Mouse (Mus musculus): ENCODE data around the gene Arpc1b. TPM values are rescaled to one million over a fixed set of nuclear protein-coding genes. Genes with fewer than 3 reads are reported as not detected.

Gene Arpc1b
- total RNA-seq, 2 experiments from 2014 or later: 29.4 to 42.8 TPM

DNA sequence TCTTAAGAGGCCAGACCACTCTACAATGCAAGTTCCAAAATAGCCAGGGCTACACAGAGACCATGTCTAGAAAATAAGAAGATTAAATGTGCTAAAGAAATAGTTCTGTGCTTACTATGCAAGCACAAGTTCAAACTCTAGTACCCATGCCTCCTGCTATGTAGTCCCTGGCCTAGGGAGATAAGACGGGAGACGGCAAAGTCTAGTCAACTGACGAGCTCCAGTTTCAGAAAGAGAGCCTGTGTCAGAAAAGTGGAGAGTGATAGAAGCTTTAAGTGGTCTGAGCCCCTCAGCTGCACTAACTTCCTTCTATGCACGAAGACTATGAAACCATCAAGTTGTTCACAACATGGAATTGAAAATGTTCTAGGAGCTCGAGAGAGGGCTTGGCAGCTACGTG lies 35.3 kb downstream of the Arpc1b start:
- ATAC-seq (replicated peaks; ENCODE audit: low FRiP score, poor library complexity, severe bottlenecking): no peak

GRCm38 (mm10) chr5:145152690-145153089 lies 38.7 kb downstream of the Arpc1b start:
- ATAC-seq (replicated peaks; ENCODE audit: low FRiP score, poor library complexity, severe bottlenecking): peak; percentile 52

GRCm38 (mm10) chr5:145161361-145161760 lies 47.3 kb downstream of the Arpc1b start:
- ATAC-seq (replicated peaks; ENCODE audit: low FRiP score, poor library complexity, severe bottlenecking): no peak

GRCm38 (mm10) chr5:145164710-145165109 lies 50.7 kb downstream of the Arpc1b start:
- ATAC-seq (replicated peaks; ENCODE audit: low FRiP score, poor library complexity, severe bottlenecking): no peak

DNA sequence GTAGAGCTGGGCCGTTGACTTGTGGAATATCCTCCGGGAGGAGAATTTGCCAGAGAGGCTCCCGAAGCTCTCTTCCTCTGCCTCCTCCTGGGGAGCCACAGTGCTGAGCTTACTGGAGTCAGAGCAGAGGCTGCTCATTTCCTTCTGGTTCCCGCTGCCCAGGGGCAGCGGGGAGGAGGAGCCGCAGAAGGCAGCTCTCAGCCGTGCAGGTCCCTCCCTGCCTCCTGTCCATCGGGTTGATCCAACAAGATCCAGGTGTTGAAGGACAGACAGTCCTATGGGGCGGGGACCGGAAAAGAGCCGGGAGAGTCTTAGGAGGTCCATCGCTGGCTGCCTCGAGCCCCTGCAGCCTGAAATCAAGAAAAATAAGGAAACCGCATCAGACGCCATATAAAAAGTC lies 51.2 kb downstream of the Arpc1b start:
- ATAC-seq (replicated peaks; ENCODE audit: low FRiP score, poor library complexity, severe bottlenecking): no peak

GRCm38 (mm10) chr5:145166536-145167305 lies 52.7 kb downstream of the Arpc1b start, which contains the start of the genes Ptcd1 and Cpsf4:
Gene Ptcd1 (minus strand): TSS chr5:145167108.
Gene Cpsf4 (plus strand): TSS chr5:145167213.
- peak; percentile 90 for ATAC-seq (replicated peaks; ENCODE audit: low FRiP score, poor library complexity, severe bottlenecking)

GRCm38 (mm10) chr5:145167306-145167661 lies 53.3 kb downstream of the Arpc1b start:
- ATAC-seq (replicated peaks; ENCODE audit: low FRiP score, poor library complexity, severe bottlenecking): peak; percentile 22

DNA sequence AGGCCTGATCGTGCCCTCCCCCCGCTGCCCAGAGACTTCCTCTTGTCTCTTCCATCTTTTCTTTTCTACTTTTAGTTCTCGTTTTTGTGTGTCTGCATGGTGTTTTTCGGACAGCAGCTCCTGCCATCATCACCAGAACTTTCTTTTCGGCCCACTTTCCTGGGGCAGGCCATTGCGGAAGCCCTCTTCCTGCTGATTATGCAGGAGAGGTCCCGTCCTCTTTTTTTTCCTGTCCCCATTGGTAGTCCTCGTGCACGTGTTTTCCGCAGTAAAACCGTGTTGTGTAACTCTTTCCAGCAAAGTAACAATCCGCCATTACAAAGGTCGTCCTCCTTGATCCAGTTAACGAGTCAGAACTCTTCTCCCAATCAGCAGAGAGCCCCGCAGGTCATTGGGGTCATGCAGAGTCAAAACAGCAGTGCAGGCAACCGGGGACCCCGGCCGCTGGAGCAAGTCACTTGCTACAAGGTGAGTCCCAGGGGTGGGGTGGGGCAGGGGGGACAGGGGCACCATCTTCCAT lies 64.5 kb downstream of the Arpc1b start:
- no peak for ATAC-seq (replicated peaks; ENCODE audit: low FRiP score, poor library complexity, severe bottlenecking)

Other genes with a start within 250 kb of the Arpc1b start
- not detected in 2 replicates for gene Smurf1, start 148.4 kb upstream of the Arpc1b start, total RNA-seq (2015; ENCODE audit: low replicate concordance)
- gene Smurf1, start 148.4 kb upstream of the Arpc1b start, total RNA-seq (2017; ENCODE audit: low replicate concordance): 1.9 and 2.1 TPM in 2 replicates
- gene Gm4871, start 81.5 kb upstream of the Arpc1b start, total RNA-seq (2015; ENCODE audit: low replicate concordance): not detected in 2 replicates
- gene Gm4871, start 81.5 kb upstream of the Arpc1b start, total RNA-seq (2017; ENCODE audit: low replicate concordance): not detected in 2 replicates
- not detected in 2 replicates for gene 1700018F24Rik, start 71.2 kb upstream of the Arpc1b start, total RNA-seq (2015; ENCODE audit: low replicate concordance)
- gene 1700018F24Rik, start 71.2 kb upstream of the Arpc1b start, total RNA-seq (2017; ENCODE audit: low replicate concordance): not detected in 2 replicates
- 54.9 and 76.0 TPM in 2 replicates for gene Arpc1a, start 30.4 kb upstream of the Arpc1b start, total RNA-seq (2015; ENCODE audit: low replicate concordance)
- 17.3 and 34.7 TPM in 2 replicates for gene Arpc1a, start 30.4 kb upstream of the Arpc1b start, total RNA-seq (2017; ENCODE audit: low replicate concordance)
- gene Kpna7, start 30.2 kb upstream of the Arpc1b start, total RNA-seq (2015; ENCODE audit: low replicate concordance): not detected in 2 replicates
- not detected in 2 replicates for gene Kpna7, start 30.2 kb upstream of the Arpc1b start, total RNA-seq (2017; ENCODE audit: low replicate concordance)
- 33.5 and 34.4 TPM in 2 replicates for gene Pdap1, start 26.0 kb downstream of the Arpc1b start, total RNA-seq (2015; ENCODE audit: low replicate concordance)
- gene Pdap1, start 26.0 kb downstream of the Arpc1b start, total RNA-seq (2017; ENCODE audit: low replicate concordance): 85.3 and 103 TPM in 2 replicates
- 91.0 and 168 TPM in 2 replicates for gene Bud31, start 26.1 kb downstream of the Arpc1b start, total RNA-seq (2015; ENCODE audit: low replicate concordance)
- gene Bud31, start 26.1 kb downstream of the Arpc1b start, total RNA-seq (2017; ENCODE audit: low replicate concordance): 128 and 139 TPM in 2 replicates
- 4.2 and 13.7 TPM in 2 replicates for gene Ptcd1, start 52.9 kb downstream of the Arpc1b start, total RNA-seq (2015; ENCODE audit: low replicate concordance)
- 8.1 and 8.5 TPM in 2 replicates for gene Ptcd1, start 52.9 kb downstream of the Arpc1b start, total RNA-seq (2017; ENCODE audit: low replicate concordance)
- gene Cpsf4, start 53.0 kb downstream of the Arpc1b start, total RNA-seq (2015; ENCODE audit: low replicate concordance): 29.8 and 37.8 TPM in 2 replicates
- 33.1 and 36.8 TPM in 2 replicates for gene Cpsf4, start 53.0 kb downstream of the Arpc1b start, total RNA-seq (2017; ENCODE audit: low replicate concordance)
- gene Atp5j2, start 77.8 kb downstream of the Arpc1b start, total RNA-seq (2015; ENCODE audit: low replicate concordance): 185 and 225 TPM in 2 replicates
- 43.9 and 68.5 TPM in 2 replicates for gene Atp5j2, start 77.8 kb downstream of the Arpc1b start, total RNA-seq (2017; ENCODE audit: low replicate concordance)
- gene Zkscan14, start 87.7 kb downstream of the Arpc1b start, total RNA-seq (2015; ENCODE audit: low replicate concordance): 5.9 and 10.8 TPM in 2 replicates
- gene Zkscan14, start 87.7 kb downstream of the Arpc1b start, total RNA-seq (2017; ENCODE audit: low replicate concordance): 8.1 and 14.2 TPM in 2 replicates
- 3.2 and 5.0 TPM in 2 replicates for gene Zkscan5, start 90.3 kb downstream of the Arpc1b start, total RNA-seq (2015; ENCODE audit: low replicate concordance)
- 4.2 and 8.2 TPM in 2 replicates for gene Zkscan5, start 90.3 kb downstream of the Arpc1b start, total RNA-seq (2017; ENCODE audit: low replicate concordance)
- gene Zfp655, start 117.5 kb downstream of the Arpc1b start, total RNA-seq (2015; ENCODE audit: low replicate concordance): 21.4 and 30.6 TPM in 2 replicates
- 16.3 and 21.6 TPM in 2 replicates for gene Zfp655, start 117.5 kb downstream of the Arpc1b start, total RNA-seq (2017; ENCODE audit: low replicate concordance)
- gene Zscan25, start 166.3 kb downstream of the Arpc1b start, total RNA-seq (2015; ENCODE audit: low replicate concordance): 2.9 and 4.2 TPM in 2 replicates
- gene Zscan25, start 166.3 kb downstream of the Arpc1b start, total RNA-seq (2017; ENCODE audit: low replicate concordance): not detected in 2 replicates
- not detected in 2 replicates for gene Cyp3a57, start 231.1 kb downstream of the Arpc1b start, total RNA-seq (2015; ENCODE audit: low replicate concordance)
- not detected in 2 replicates for gene Cyp3a57, start 231.1 kb downstream of the Arpc1b start, total RNA-seq (2017; ENCODE audit: low replicate concordance)